Mouse (Mus musculus): Measurements from ENCODE around the gene Fcrla.

Gene Fcrla

GRCm38 (mm10) chr1:170929245-170929644 lies 1.9 kb upstream of the Fcrla start:
- no peak for DNase-seq (ENCODE audit: low spot score in 2 of 2)

GRCm38 (mm10) chr1:170928467-170928866 lies 1.1 kb upstream of the Fcrla start:
- no peak for DNase-seq (ENCODE audit: low spot score in 2 of 2)

DNA sequence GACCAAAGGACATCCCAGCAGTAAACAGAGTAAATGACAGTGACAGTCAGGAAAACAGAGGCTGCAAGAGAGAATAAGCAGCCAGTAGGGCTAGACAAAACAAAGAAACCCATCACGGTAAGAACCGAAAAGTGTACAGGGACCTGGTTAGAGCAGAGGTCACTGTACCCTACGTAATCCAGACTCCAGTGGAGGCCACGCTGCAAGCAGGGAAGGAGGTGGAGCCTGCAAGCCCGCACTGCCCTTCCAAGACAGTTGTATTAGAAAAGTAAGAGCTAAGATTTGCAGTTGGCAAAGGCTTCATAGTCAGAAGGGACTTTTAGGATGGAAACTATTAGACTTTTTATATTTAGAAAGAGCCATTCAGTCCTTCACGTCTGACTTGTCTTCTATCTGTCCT lies 442 bp downstream of the Fcrla start:
- DNase-seq (ENCODE audit: low spot score in 2 of 2): no peak

DNA sequence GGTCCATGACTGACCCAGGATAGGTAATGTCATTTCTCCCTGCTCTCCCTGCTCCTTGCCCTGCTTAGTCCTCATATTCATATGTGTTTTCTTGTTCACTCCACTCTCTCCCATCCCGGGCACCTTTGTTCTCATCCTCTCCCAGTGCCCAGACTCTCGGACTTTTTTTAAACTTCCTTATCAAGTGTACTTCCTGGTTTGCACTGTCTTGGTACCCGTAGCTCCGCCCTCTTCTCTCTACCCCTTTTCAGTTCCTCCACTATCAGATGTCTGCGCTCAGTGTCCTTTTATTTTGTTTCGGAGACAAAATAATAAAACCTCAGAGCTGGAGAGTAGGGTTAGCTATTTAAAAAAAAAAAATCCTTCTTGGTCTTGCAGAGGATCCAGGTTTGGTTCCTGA lies 2.9 kb downstream of the Fcrla start:
- no peak for DNase-seq (ENCODE audit: low spot score in 2 of 2)

GRCm38 (mm10) chr1:170919308-170919707 lies 8.1 kb downstream of the Fcrla start:
- no peak for DNase-seq (ENCODE audit: low spot score in 2 of 2)

GRCm38 (mm10) chr1:170915657-170916056 lies 11.7 kb downstream of the Fcrla start:
- DNase-seq (ENCODE audit: low spot score in 2 of 2): no peak

GRCm38 (mm10) chr1:170912891-170913615 lies 14.3 kb downstream of the Fcrla start, which contains the start of gene Fcrlb:
Fcrlb (minus strand) TSS chr1:170912941.
- no peak for DNase-seq (ENCODE audit: low spot score in 2 of 2)

GRCm38 (mm10) chr1:170911907-170912660 lies 15.3 kb downstream of the Fcrla start:
- DNase-seq (ENCODE audit: low spot score in 2 of 2): no peak

DNA sequence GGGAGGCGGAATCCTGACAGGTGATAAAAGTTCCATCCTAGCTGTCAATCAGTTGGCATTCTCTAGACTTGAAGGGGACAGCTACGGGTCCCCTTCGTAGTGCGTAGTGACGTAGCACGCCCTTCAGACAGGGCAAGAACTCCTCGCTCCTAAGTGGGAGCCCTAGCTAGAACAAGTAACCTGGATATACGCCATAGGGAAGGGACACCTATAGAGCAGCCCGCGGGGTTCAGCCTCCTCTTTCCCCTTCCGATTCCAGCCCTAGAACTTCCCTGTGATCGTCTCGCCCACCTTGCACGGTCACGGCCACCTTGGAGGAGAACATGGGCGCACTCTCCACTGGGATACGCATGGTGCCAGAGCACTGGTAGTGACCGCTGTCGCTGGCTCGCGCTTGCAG lies 19.0 kb downstream of the Fcrla start:
- DNase-seq (ENCODE audit: low spot score in 2 of 2): no peak

GRCm38 (mm10) chr1:170907456-170908191 lies 19.8 kb downstream of the Fcrla start:
- peak in 1 of 2 experiments; percentile 19 for DNase-seq (ENCODE audit: low spot score in 2 of 2)

DNA sequence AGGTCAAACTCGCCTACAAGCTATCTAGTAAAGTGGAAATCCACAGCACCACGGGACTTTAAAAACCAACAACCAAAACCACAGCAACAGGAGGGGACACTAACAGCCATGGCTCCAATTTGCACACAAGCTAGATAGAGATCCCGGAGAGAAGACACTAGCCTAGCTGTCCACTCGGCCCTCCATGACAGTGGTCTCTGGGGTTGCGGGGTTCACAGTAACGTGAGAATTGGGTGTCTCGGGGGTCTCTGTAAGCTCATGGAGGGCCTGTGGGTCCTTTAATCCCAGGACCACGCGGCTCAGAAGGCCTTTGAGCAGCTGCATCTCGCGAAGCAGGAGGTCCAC lies 20.3 kb downstream of the Fcrla start:
- no peak for DNase-seq (ENCODE audit: low spot score in 2 of 2)

- no peak for DNase-seq (ENCODE audit: low spot score in 2 of 2)
These were observed 23.9 kb downstream of the Fcrla start for GRCm38 (mm10) chr1:170903485-170903884.

DNA sequence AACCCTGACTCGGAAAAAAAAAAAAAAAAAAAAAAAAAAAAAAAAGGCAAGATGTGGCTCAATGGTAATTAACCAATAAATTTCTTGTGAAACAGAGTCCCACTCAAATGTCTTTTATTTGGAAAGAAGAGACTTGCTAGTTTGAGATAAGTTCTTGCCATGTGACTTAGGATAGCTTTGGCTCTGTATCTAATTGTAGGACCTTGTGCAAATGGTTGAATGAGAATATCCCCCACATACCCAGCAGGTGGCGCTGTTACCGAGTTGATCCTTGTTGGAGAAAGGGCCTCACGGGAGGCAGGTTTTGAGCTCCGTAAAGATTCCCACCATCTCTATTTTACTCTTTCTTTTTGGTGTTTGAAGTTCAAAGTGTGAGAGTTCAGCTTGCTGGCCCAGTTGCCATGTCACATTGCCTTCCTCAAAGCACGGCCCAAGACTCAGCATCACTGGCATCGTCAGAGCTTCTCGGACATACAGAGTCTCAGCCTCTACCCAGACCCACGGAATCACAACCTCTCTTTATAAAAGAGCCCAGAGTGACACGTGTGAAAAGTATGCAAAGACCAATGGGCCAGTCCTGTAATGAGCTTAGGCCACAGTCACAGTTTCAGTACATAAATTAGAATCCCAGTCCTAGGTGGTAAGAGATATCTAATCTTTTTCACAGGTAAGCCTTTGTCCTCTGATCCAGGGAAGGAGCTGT lies 25.7 kb downstream of the Fcrla start:
- DNase-seq (ENCODE audit: low spot score in 2 of 2): peak; percentile 84 to 86

- peak in 1 of 2 experiments; percentile 41 for DNase-seq (ENCODE audit: low spot score in 2 of 2)
These were observed 26.4 kb downstream of the Fcrla start for GRCm38 (mm10) chr1:170900799-170901467.

- DNase-seq (ENCODE audit: low spot score in 2 of 2): no peak
These were observed 28.8 kb downstream of the Fcrla start for GRCm38 (mm10) chr1:170898413-170899075.

- no peak for DNase-seq (ENCODE audit: low spot score in 2 of 2)
These were observed 30.6 kb downstream of the Fcrla start for GRCm38 (mm10) chr1:170896651-170897281.

- DNase-seq (ENCODE audit: low spot score in 2 of 2): no peak
These were observed 32.5 kb downstream of the Fcrla start for GRCm38 (mm10) chr1:170894603-170895602.

DNA sequence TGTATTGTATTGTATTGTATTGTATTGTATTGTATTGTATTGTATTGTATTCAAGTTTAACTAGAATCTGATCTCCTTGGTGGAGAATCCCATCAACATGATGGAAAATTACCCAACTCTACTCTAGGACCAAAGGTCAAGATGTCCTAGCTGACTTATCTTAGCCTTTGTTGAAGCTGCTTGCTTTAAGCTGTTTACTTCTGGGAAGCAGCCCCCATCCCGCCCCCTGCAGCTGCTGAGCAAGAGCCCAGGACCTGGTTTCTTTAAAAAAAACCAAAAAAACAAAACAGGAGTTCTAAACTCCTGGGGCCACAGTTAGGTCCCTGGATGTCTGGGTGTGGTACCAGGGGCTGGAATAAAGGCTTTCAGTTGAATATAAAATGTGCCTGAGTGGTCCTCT lies 35.1 kb downstream of the Fcrla start:
- DNase-seq (ENCODE audit: low spot score in 2 of 2): no peak

DNA sequence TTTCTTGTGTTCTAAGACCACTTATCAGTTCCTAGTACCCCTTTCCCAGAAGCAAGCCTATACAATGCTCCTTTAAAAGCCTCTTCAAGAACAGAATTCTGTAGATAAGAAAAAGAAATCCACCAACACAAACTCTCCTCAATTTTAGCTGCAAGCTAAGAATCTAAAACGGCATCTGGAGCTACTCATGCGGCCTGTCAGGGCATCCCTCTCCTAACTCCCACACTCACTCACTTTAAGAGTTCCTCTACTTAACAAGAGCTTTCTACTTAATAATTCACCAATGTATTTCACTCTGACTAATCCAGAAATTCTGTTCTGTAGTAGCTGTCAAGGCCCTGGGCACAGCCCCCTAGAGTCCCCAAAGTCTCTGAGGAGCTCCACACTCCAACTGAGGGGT lies 35.7 kb downstream of the Fcrla start:
- DNase-seq (ENCODE audit: low spot score in 2 of 2): no peak

Data from cerebellum, postnatal 4 days (tissue).